Mouse (Mus musculus): ENCODE results near the gene Trmt44. TPM values are rescaled to one million over a fixed set of nuclear protein-coding genes. Genes with fewer than 3 reads are reported as not detected.

Gene Trmt44
- polyA plus RNA-seq, 1 experiment from 2014 or later, result 8.0 TPM

- no peaks in the 10 kb centered on the region for H3K27me3 ChIP-seq
- ATAC-seq (ENCODE audit: borderline replicate concordance, extremely low read depth, low FRiP score, low TSS enrichment), result no peak
- H3K4me3 ChIP-seq, result no peak overlapping the region
- 0 out of 2 replicates have a peak, but pooled peaks cover 7% of the 10 kb centered on the region for H3K4me1 ChIP-seq
- no peaks in the 10 kb centered on the region for H3K9me3 ChIP-seq
- no peaks in the 10 kb centered on the region for H3K36me3 ChIP-seq
- no peak overlapping the region for H3K9ac ChIP-seq
- 54% methylated on average over 3 of the region's 3 CpGs for WGBS
- H3K4me2 ChIP-seq, result no peak overlapping the region
- H3K27ac ChIP-seq, result no peak overlapping the region
Measured at GRCm38 (mm10) chr5:35536271-35536670, 38.6 kb downstream of the Trmt44 start.

DNA sequence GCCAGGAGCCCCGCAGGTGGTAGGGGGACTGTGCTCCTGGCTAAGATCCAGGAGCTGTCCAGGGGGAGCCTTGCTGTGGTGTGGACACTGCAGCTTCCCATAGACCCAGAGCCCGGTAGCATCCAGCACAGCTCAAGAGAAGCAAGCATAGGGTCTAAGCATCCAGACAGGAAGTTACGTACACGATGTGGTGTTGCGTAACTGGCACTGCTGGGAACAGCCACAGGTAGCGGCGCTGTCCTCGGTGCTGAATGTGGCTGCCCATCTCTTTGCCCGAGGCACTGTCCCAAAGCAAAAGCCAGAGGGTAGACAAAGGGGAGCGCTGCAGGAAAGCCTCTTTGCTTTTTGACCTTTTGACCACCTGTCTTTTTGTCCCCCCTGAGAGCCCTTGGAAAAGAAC lies 43.3 kb downstream of the Trmt44 start:
- Histone ChIP-seq H3K9ac (no peak overlapping the region), H3K27ac (no peak overlapping the region), H3K4me1 (no peaks in the 10 kb centered on the region), H3K4me2 (no peak overlapping the region), H3K36me3 (no peaks in the 10 kb centered on the region), H3K4me3 (no peak overlapping the region), H3K9me3 (no peaks in the 10 kb centered on the region), H3K27me3 (0 out of 2 replicates have a peak, but pooled peaks cover under 1% of the 10 kb centered on the region)
- WGBS, result 12% methylated on average over 10 of the region's 10 CpGs
- no peak for ATAC-seq (ENCODE audit: borderline replicate concordance, extremely low read depth, low FRiP score, low TSS enrichment)

DNA sequence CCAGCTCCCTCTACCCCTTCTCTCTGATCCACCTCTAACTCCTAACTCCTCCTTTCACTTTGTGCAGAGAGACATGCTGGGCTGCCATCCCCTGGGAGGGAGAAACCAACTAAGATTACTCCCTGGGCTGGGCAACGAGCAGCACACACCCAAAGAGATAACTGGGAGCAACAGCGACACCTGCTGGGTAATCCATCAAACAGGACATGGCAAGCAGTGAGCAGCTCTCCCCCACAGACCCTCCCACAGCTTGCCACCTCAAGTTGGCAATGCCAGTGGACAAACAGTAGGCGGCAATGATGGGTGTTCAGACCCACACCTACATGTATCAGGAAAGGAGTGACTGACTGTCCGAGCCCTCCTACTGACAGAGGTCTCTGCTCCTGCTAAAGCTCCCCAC lies 44.4 kb downstream of the Trmt44 start:
- 14% methylated on average over 4 of the region's 4 CpGs for WGBS
- Histone ChIP-seq H3K27ac (no peak overlapping the region), H3K9me3 (no peaks in the 10 kb centered on the region), H3K27me3 (peaks cover 10% of the 10 kb centered on the region), H3K4me1 (peaks cover 8% of the 10 kb centered on the region), H3K9ac (no peak overlapping the region), H3K4me3 (no peak overlapping the region), H3K36me3 (no peaks in the 10 kb centered on the region), H3K4me2 (no peak overlapping the region)
- no peak for ATAC-seq (ENCODE audit: borderline replicate concordance, extremely low read depth, low FRiP score, low TSS enrichment)

GRCm38 (mm10) chr5:35525469-35526123 lies 49.3 kb downstream of the Trmt44 start, which contains the start of gene Cpz:
Cpz (minus strand) TSS chr5:35525698.
- Histone ChIP-seq H3K4me1 (peaks cover 13% of the 10 kb centered on the region), H3K27me3 (peaks cover 27% of the 10 kb centered on the region), H3K36me3 (no peaks in the 10 kb centered on the region), H3K9me3 (no peaks in the 10 kb centered on the region), H3K4me3 (peak within 1 kb of the TSS; percentile 26), H3K4me2 (peak within 1 kb of the TSS; percentile 48), H3K9ac (no peak within 1 kb of the TSS), H3K27ac (no peak within 1 kb of the TSS)
- WGBS, result 2% methylated on average over 29 of the region's 29 CpGs
- ATAC-seq (ENCODE audit: borderline replicate concordance, extremely low read depth, low FRiP score, low TSS enrichment), result peak; percentile 80

- Histone ChIP-seq H3K4me1 (peaks cover 13% of the 10 kb centered on the region), H3K36me3 (no peaks in the 10 kb centered on the region), H3K27ac (no peak overlapping the region), H3K4me3 (no peak overlapping the region), H3K27me3 (peaks cover 27% of the 10 kb centered on the region), H3K4me2 (no peak overlapping the region), H3K9ac (no peak overlapping the region), H3K9me3 (no peaks in the 10 kb centered on the region)
- 69% methylated on average over 2 of the region's 2 CpGs for WGBS
- ATAC-seq (ENCODE audit: borderline replicate concordance, extremely low read depth, low FRiP score, low TSS enrichment), result no peak
Measured at GRCm38 (mm10) chr5:35524381-35524780, 50.5 kb downstream of the Trmt44 start.

DNA sequence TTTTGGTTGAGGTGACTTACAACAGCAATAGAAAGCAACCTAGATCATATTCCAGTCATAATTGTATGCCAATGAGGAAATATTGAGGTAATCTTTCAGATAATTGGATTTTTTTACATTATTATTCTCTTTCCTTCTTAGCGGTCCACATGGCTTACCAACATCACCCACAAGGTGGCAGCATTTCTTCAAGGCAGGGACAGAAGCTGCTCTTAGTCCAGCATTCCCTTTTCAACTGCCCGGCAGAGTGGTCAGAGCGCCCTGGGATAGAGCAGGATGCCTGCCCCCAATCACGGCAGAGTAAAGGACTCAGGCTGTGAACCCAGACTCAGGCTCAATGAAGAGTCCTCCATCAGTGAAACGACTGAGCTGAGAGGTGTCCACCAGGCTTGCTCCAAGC lies 51.1 kb downstream of the Trmt44 start:
- WGBS, result under 1% methylated on average over 5 of the region's 5 CpGs
- H3K27me3 ChIP-seq, result peaks cover 27% of the 10 kb centered on the region

DNA sequence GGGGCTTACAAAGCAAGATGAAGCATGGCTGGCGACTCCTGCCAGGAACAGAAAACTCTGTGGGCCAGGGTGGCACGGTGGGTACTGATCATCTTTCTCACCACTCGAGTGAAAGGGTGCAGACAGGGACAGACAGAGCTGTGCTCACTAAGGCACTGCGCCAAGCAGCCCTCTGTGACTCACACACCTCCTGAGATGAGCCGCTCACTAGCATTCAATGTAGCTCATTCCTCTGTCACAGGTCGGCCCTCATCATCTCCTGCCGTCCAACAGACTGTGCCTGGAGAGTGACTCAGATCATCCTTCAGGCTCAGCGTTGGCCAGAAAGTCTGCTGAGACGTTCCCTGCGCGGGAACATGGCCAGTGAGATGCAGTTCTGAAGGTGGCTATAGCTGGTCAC lies 58.1 kb downstream of the Trmt44 start:
- WGBS, result 79% methylated on average over 11 of the region's 11 CpGs
- no peaks in the 10 kb centered on the region for H3K36me3 ChIP-seq
- H3K27ac ChIP-seq, result no peak overlapping the region
- H3K4me1 ChIP-seq, result no peaks in the 10 kb centered on the region
- H3K27me3 ChIP-seq, result no peaks in the 10 kb centered on the region; the same call in 1 of the 2 replicates
- ATAC-seq (ENCODE audit: borderline replicate concordance, extremely low read depth, low FRiP score, low TSS enrichment), result no peak
- H3K9me3 ChIP-seq, result no peaks in the 10 kb centered on the region
- no peak overlapping the region for H3K9ac ChIP-seq
- H3K4me2 ChIP-seq, result no peak overlapping the region
- no peak overlapping the region for H3K4me3 ChIP-seq

More for the DNA sequence above, 51.1 kb downstream of the Trmt44 start:
- Histone ChIP-seq H3K9me3 (no peaks in the 10 kb centered on the region), H3K4me3 (no peak overlapping the region), H3K4me1 (peaks cover 13% of the 10 kb centered on the region), H3K27ac (no peak overlapping the region), H3K36me3 (no peaks in the 10 kb centered on the region), H3K4me2 (no peak overlapping the region), H3K9ac (no peak overlapping the region)
- ATAC-seq (ENCODE audit: borderline replicate concordance, extremely low read depth, low FRiP score, low TSS enrichment), result 0 out of 2 replicates have a peak, but pooled peaks have one; percentile 27

DNA sequence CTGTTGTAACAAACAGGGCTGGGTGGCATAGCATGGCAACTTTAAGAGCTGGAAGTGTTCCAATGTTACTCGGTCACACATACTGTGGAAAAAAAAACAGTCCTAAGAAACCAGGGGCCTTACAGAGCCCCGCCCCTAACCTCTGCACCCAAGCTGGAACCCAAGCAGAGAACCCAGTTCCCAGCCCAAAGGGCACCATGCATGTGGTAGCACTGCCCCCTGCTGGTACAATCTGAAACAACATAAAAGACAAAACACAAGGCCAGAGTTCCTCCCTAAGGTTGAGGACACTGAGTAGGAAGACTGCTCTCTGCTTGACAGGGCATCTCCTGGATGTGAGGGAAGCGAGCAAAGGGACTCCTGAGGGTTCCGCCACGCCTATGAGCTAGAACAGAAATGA lies 64.3 kb downstream of the Trmt44 start:
- no peak for ATAC-seq (ENCODE audit: borderline replicate concordance, extremely low read depth, low FRiP score, low TSS enrichment)
- no peak overlapping the region for H3K9ac ChIP-seq
- H3K36me3 ChIP-seq, result no peaks in the 10 kb centered on the region
- H3K9me3 ChIP-seq, result no peaks in the 10 kb centered on the region
- H3K4me3 ChIP-seq, result no peak overlapping the region
- no peaks in the 10 kb centered on the region for H3K27me3 ChIP-seq
- 17% methylated on average over 5 of the region's 5 CpGs for WGBS
- H3K4me2 ChIP-seq, result no peak overlapping the region
- no peaks in the 10 kb centered on the region for H3K4me1 ChIP-seq
- no peak overlapping the region for H3K27ac ChIP-seq

Other genes with a start within 250 kb of the Trmt44 start
- 0.10 and 0.27 TPM in 2 replicates for gene Hmx1, start 186.0 kb downstream of the Trmt44 start, polyA plus RNA-seq (2015; fragmentation: Nextera tagmentation; extraction: Ambion mirVana)
- 5.8 and 8.7 TPM in 2 replicates for gene Cpz, start 49.4 kb downstream of the Trmt44 start, polyA plus RNA-seq (2015; fragmentation: Nextera tagmentation; extraction: Ambion mirVana)
- gene Acox3, start 8.0 kb upstream of the Trmt44 start, polyA plus RNA-seq (2015; fragmentation: Nextera tagmentation; extraction: Ambion mirVana), result 11.1 and 13.5 TPM in 2 replicates
- gene Htra3, start 104.7 kb upstream of the Trmt44 start, polyA plus RNA-seq (2015; fragmentation: Nextera tagmentation; extraction: Ambion mirVana), result 26.0 and 29.2 TPM in 2 replicates
- 11.0 and 11.6 TPM in 2 replicates for gene Sh3tc1, start 164.9 kb upstream of the Trmt44 start, polyA plus RNA-seq (2015; fragmentation: Nextera tagmentation; extraction: Ambion mirVana)
- 0.27 and 0.62 TPM in 2 replicates for gene Ablim2, start 182.8 kb upstream of the Trmt44 start, polyA plus RNA-seq (2015; fragmentation: Nextera tagmentation; extraction: Ambion mirVana)

All from lung, embryonic 15.5 days (tissue).